Mouse (Mus musculus): ENCODE data around the gene Elk4. TPM values are rescaled to one million over a fixed set of nuclear protein-coding genes. Genes with fewer than 3 reads are reported as not detected.

Elk4 gene
- polyA plus RNA-seq, 1 experiment from 2014 or later: 12.6 TPM

GRCm38 (mm10) chr1:131970661-131971520, 36.5 kb upstream of the Elk4 start:
- H3K4me1 ChIP-seq (replicated peaks): peaks cover 94% of the 10 kb centered on the region
- no peaks in the 10 kb centered on the region for H3K36me3 ChIP-seq
- H3K27me3 ChIP-seq: no peaks in the 10 kb centered on the region
- peak; percentile 82 for ATAC-seq
- H3K27ac ChIP-seq: peak overlapping the region; percentile 92
- H3K9ac ChIP-seq (replicated peaks): no peak overlapping the region; the same call in 1 of the 2 replicates
- no peaks in the 10 kb centered on the region for H3K9me3 ChIP-seq
- WGBS: 5% methylated on average over 14 of the region's 16 CpGs
- H3K4me2 ChIP-seq (replicated peaks): peak overlapping the region; percentile 40
- H3K4me3 ChIP-seq (replicated peaks): no peak overlapping the region

DNA sequence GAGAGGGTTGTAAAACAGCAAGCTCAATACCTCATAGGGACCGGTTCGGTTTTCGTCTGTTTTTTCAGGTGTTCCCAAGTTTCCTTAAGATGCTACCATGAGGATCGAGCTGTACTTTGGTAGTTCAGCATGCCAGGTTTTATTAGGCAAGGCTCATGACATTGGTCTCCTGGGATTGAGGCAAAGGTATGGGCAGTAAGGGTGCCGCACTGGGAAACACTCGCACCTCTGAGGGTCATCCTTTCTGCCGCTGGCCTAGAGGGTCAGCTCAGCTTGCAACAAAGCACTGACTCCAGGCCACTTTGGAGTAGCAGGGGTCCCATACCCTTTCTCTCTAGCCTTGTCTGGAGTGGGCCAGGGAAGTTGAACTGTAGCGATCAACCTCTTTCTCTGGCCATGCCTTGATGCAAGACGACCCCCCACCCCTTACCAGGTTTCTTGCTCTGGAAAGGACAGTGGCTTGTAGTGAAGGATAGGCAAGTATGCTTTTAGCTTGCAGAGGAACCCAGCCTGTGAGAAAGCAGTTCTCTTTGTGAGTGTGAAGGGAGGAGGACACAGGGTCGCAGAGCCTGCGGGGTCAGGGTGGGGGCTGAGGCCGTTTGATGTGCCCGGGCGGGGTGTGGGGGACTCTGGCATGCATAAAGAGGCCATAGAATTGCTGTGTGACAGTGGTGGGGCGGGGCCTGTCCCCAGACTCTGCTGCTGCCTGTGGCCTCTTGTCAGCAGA, 35.5 kb upstream of the Elk4 start:
- H3K4me1 ChIP-seq (replicated peaks): peaks cover 93% of the 10 kb centered on the region
- no peaks in the 10 kb centered on the region for H3K27me3 ChIP-seq
- no peak overlapping the region for H3K4me3 ChIP-seq (replicated peaks)
- no peaks in the 10 kb centered on the region for H3K9me3 ChIP-seq
- no peak overlapping the region; the same call in 1 of the 2 replicates for H3K9ac ChIP-seq (replicated peaks)
- H3K4me2 ChIP-seq (replicated peaks): peak overlapping the region; percentile 40
- no peaks in the 10 kb centered on the region for H3K36me3 ChIP-seq
- H3K27ac ChIP-seq: peak overlapping the region; percentile 92
- ATAC-seq: peak; percentile 66
- 4% methylated on average over 15 of the region's 15 CpGs for WGBS

GRCm38 (mm10) chr1:131972498-131973334, 34.7 kb upstream of the Elk4 start:
- H3K36me3 ChIP-seq: no peaks in the 10 kb centered on the region
- peak overlapping the region; percentile 92 for H3K27ac ChIP-seq
- 9% methylated on average over 13 of the region's 13 CpGs for WGBS
- ATAC-seq: no peak
- peak overlapping the region; percentile 40 for H3K4me2 ChIP-seq (replicated peaks)
- H3K9me3 ChIP-seq: no peaks in the 10 kb centered on the region
- H3K9ac ChIP-seq (replicated peaks): 0 out of 2 replicates have a peak overlapping the region, but pooled peaks have one; percentile 24
- H3K4me3 ChIP-seq (replicated peaks): no peak overlapping the region
- H3K27me3 ChIP-seq: no peaks in the 10 kb centered on the region
- H3K4me1 ChIP-seq (replicated peaks): peaks cover 85% of the 10 kb centered on the region

DNA sequence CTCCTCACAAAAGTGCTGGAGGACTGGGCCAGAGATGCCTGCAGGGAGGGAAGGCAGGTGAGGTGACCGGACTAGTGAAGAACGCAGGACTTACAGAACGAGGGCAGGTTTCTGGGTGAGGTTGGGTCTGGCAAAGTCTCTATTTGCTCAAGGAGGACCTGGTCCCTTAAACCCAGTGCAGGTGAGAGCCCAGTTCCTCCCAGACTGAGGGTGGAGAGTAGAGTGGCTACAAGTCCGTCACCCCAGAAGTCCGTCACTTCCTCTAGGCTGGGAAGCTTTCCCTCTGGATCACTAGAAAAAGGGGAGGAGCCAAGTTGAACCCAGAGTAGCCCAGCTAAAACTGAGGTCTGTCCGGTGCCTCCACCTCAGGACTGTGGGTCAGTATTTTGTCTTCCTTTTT, 33.4 kb upstream of the Elk4 start:
- WGBS: 76% methylated on average over 6 of the region's 6 CpGs
- H3K9ac ChIP-seq (replicated peaks): no peak overlapping the region

GRCm38 (mm10) chr1:131976886-131977285, 30.5 kb upstream of the Elk4 start:
- WGBS: 93% methylated on average over 5 of the region's 5 CpGs
- Histone ChIP-seq H3K27ac (no peak overlapping the region), H3K9me3 (no peaks in the 10 kb centered on the region), H3K9ac (replicated peaks) (no peak overlapping the region), H3K4me3 (replicated peaks) (no peak overlapping the region), H3K4me1 (replicated peaks) (peaks cover 52% of the 10 kb centered on the region), H3K4me2 (replicated peaks) (no peak overlapping the region), H3K36me3 (no peaks in the 10 kb centered on the region), H3K27me3 (no peaks in the 10 kb centered on the region)
- no peak for ATAC-seq

More for the DNA sequence above, 33.4 kb upstream of the Elk4 start:
- no peak overlapping the region for H3K27ac ChIP-seq
- no peaks in the 10 kb centered on the region for H3K36me3 ChIP-seq
- no peaks in the 10 kb centered on the region for H3K9me3 ChIP-seq
- H3K4me3 ChIP-seq (replicated peaks): no peak overlapping the region
- ATAC-seq: no peak
- peaks cover 74% of the 10 kb centered on the region for H3K4me1 ChIP-seq (replicated peaks)
- no peaks in the 10 kb centered on the region for H3K27me3 ChIP-seq
- H3K4me2 ChIP-seq (replicated peaks): no peak overlapping the region

GRCm38 (mm10) chr1:131980471-131980870, 26.9 kb upstream of the Elk4 start:
- Histone ChIP-seq H3K27me3 (no peaks in the 10 kb centered on the region), H3K4me2 (replicated peaks) (no peak overlapping the region), H3K4me1 (replicated peaks) (peaks cover 17% of the 10 kb centered on the region), H3K9me3 (no peaks in the 10 kb centered on the region), H3K4me3 (replicated peaks) (no peak overlapping the region), H3K36me3 (no peaks in the 10 kb centered on the region), H3K27ac (no peak overlapping the region), H3K9ac (replicated peaks) (no peak overlapping the region)
- ATAC-seq: no peak
- 22% methylated on average over 2 of the region's 2 CpGs for WGBS

- Histone ChIP-seq H3K4me3 (replicated peaks) (no peak overlapping the region), H3K9ac (replicated peaks) (no peak overlapping the region), H3K36me3 (no peaks in the 10 kb centered on the region), H3K4me1 (replicated peaks) (0 out of 2 replicates have a peak, but pooled peaks cover 8% of the 10 kb centered on the region), H3K27me3 (no peaks in the 10 kb centered on the region), H3K9me3 (no peaks in the 10 kb centered on the region), H3K4me2 (replicated peaks) (no peak overlapping the region), H3K27ac (no peak overlapping the region; the same call in 1 of the 2 replicates)
- peak; percentile 72 for ATAC-seq
- 53% methylated on average over 12 of the region's 12 CpGs for WGBS
Measured at GRCm38 (mm10) chr1:131981378-131982013, 25.9 kb upstream of the Elk4 start.

DNA sequence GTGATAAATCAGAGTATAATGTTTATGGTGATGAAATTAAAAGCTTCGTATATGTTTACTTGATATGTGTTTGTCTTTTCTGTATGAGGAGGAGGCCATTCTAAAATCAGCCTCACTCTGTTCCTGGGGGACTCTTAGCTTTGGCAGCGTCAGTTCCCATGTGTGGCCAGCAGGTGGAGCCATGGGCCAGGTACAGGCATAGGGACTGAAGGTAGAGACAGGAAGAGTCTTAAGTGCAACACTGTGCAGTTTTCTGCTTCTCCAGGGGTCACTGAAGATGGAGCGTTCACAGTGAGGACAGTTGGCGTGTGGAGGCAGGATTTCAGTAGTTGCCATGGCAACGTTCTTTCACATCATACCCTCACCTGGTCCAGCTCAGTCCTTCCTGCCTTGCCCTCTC, 24.5 kb upstream of the Elk4 start:
- no peak overlapping the region for H3K9ac ChIP-seq (replicated peaks)
- no peaks in the 10 kb centered on the region for H3K27me3 ChIP-seq
- peak; percentile 51 for ATAC-seq
- no peak overlapping the region for H3K4me3 ChIP-seq (replicated peaks)
- H3K9me3 ChIP-seq: no peaks in the 10 kb centered on the region
- 17% methylated on average over 5 of the region's 5 CpGs for WGBS
- no peaks in the 10 kb centered on the region for H3K36me3 ChIP-seq
- no peak overlapping the region for H3K4me2 ChIP-seq (replicated peaks)
- H3K27ac ChIP-seq: no peak overlapping the region
- H3K4me1 ChIP-seq (replicated peaks): 0 out of 2 replicates have a peak, but pooled peaks cover 3% of the 10 kb centered on the region

DNA sequence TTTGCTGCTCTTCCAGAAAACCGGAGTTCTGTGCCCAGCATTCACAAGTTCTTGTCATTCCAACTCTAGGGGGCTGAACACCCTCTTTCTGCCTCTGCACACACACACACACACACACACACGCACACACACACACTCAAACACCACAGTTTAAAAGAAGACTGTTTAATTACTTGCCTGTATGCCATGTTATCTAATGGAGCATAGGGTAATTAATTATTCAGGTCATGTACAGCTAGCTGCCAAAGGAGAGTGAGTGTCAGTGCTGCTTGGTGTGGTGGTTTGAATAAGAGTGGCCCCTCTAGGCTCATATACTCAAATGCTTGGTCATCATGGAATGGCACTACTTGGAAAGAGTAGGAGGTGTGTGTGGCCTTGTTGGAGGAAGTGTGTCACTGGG, 23.6 kb upstream of the Elk4 start:
- H3K9ac ChIP-seq (replicated peaks): no peak overlapping the region
- no peak overlapping the region for H3K4me3 ChIP-seq (replicated peaks)
- H3K4me2 ChIP-seq (replicated peaks): no peak overlapping the region
- no peak for ATAC-seq
- H3K27ac ChIP-seq: no peak overlapping the region
- WGBS: 84% methylated on average over 2 of the region's 2 CpGs
- H3K4me1 ChIP-seq (replicated peaks): 0 out of 2 replicates have a peak, but pooled peaks cover 3% of the 10 kb centered on the region
- no peaks in the 10 kb centered on the region for H3K9me3 ChIP-seq
- no peaks in the 10 kb centered on the region for H3K27me3 ChIP-seq
- H3K36me3 ChIP-seq: no peaks in the 10 kb centered on the region

- Histone ChIP-seq H3K9me3 (no peaks in the 10 kb centered on the region), H3K4me1 (replicated peaks) (no peaks in the 10 kb centered on the region), H3K36me3 (no peaks in the 10 kb centered on the region), H3K4me2 (replicated peaks) (no peak overlapping the region), H3K27ac (no peak overlapping the region), H3K4me3 (replicated peaks) (no peak overlapping the region), H3K27me3 (no peaks in the 10 kb centered on the region), H3K9ac (replicated peaks) (no peak overlapping the region)
- WGBS: 61% methylated on average over 15 of the region's 15 CpGs
- no peak for ATAC-seq
Measured at GRCm38 (mm10) chr1:131987432-131987831, 20.0 kb upstream of the Elk4 start.

GRCm38 (mm10) chr1:131989476-131989875, 17.9 kb upstream of the Elk4 start:
- no peaks in the 10 kb centered on the region for H3K27me3 ChIP-seq
- H3K27ac ChIP-seq: no peak overlapping the region
- no peak overlapping the region for H3K4me3 ChIP-seq (replicated peaks)
- H3K36me3 ChIP-seq: no peaks in the 10 kb centered on the region
- no peak for ATAC-seq
- no peaks in the 10 kb centered on the region for H3K9me3 ChIP-seq
- H3K4me2 ChIP-seq (replicated peaks): no peak overlapping the region
- no peaks in the 10 kb centered on the region for H3K4me1 ChIP-seq (replicated peaks)
- H3K9ac ChIP-seq (replicated peaks): no peak overlapping the region
- WGBS: 83% methylated on average over 4 of the region's 4 CpGs

All from midbrain, embryonic 13.5 days (tissue).